Mouse (Mus musculus) heart, adult 2 months (tissue): ENCODE data around the gene Atp6v1f. TPM values are rescaled to one million over a fixed set of nuclear protein-coding genes. Genes with fewer than 3 reads are reported as not detected.
A peak's percentile ranks its signal among the peaks of the same experiment; 100 is the strongest.

ENCODE experiments used
- DNase-seq, 2 experiments: peaks; one replicate each; pipeline ENCODE4 v3.0.0; 2021
- H3K27ac ChIP-seq: fragments of 200-600 bp; 2 replicates; pipeline ENCODE4 v1.8.1; 2022
- H3K27me3 ChIP-seq: fragments of 200-500 bp; 2 replicates; pipeline ENCODE4 v1.6.1; 2012; ENCODE audit warnings: mild to moderate bottlenecking, low read length, inconsistent platforms, mixed read lengths; ENCODE audit not compliant: control insufficient read depth, insufficient read depth
- H3K36me3 ChIP-seq: fragments of 200-500 bp; 2 replicates; pipeline ENCODE4 v1.6.1; 2012; ENCODE audit warnings: low read length, inconsistent platforms; ENCODE audit not compliant: control insufficient read depth, insufficient read depth
- H3K4me1 ChIP-seq: fragments of 200-500 bp; 2 replicates; pipeline ENCODE4 v1.6.1; 2011; ENCODE audit warnings: low read length; ENCODE audit not compliant: control insufficient read depth, insufficient read depth
- H3K4me3 ChIP-seq: fragments of 200-600 bp; 2 replicates; pipeline ENCODE4 v1.8.1; 2022
- H3K79me2 ChIP-seq: fragments of 200-500 bp; replicated peaks from 2 replicates; pipeline ENCODE4 v1.6.1; 2012; ENCODE audit warnings: mild to moderate bottlenecking, inconsistent platforms, low read length, moderate library complexity, mixed read lengths; ENCODE audit not compliant: control insufficient read depth, insufficient read depth
- H3K9ac ChIP-seq: fragments of 200-500 bp; 2 replicates; pipeline ENCODE4 v1.6.1; 2012; ENCODE audit warnings: low read depth, mild to moderate bottlenecking, control low read depth, inconsistent platforms, low read length, mixed read lengths
- CTCF ChIP-seq: fragments of 200-600 bp; IDR thresholded peaks from 2 replicates; pipeline ENCODE4 v1.8.1; 2022; ENCODE audit warnings: antibody characterized with exemption, mild to moderate bottlenecking, moderate library complexity
- EP300 ChIP-seq: fragments of 200-500 bp; IDR thresholded peaks from 2 replicates; pipeline ENCODE4 v1.6.1; 2011; ENCODE audit warnings: low read depth, low read length, control low read depth; ENCODE audit not compliant: insufficient read depth
- POLR2A ChIP-seq: fragments of 200-500 bp; IDR thresholded peaks from 2 replicates; pipeline ENCODE4 v1.6.1; 2011; ENCODE audit warnings: mild to moderate bottlenecking, low read depth, low read length, control low read depth; ENCODE audit not compliant: insufficient read depth
- WGBS: fragments of 180-500 bp; shearing (Covaris S2); methylation state at CpG from one replicate; pipeline ENCODE4 v1.1.7; 2018; 5-methylcytosine and 5-hydroxymethylcytosine counted together
- intact Hi-C: fragments of 180-260 bp; cut with DNase I; formaldehyde crosslinking; loops from one replicate; pipeline ENCODE4 v1.15.1; 2025
- polyA plus RNA-seq: library from polyadenylated mRNA; depleted of rRNA; stranded (reverse); fragments of >200 nt; gene quantifications from 2 replicates; pipeline ENCODE4 v1.2.3, GENCODE M21; 2012
- total RNA-seq, 2 experiments: library from RNA; stranded (reverse); gene quantifications; 2 replicates each; pipeline ENCODE4 v1.2.3; 2021

Atp6v1f gene
- total and polyA plus RNA-seq, 3 experiments = 109 to 186 (median 125) TPM

- no peak for DNase-seq
- no peak for TF ChIP-seq CTCF
- no peak for TF ChIP-seq POLR2A
- no peak for TF ChIP-seq EP300
- Histone ChIP-seq H3K9ac (no peak overlapping the region), H3K27ac (no peak overlapping the region), H3K4me3 (no peak overlapping the region), H3K79me2 (no peaks in the 10 kb centered on the region), H3K36me3 (no peaks in the 10 kb centered on the region), H3K27me3 (peaks cover 1% of the 10 kb centered on the region; the same call in 1 of the 2 replicates), H3K4me1 (no peaks in the 10 kb centered on the region)
- intact Hi-C loops = no loop called here
- 94% methylated on average over 6 of the region's 6 CpGs for WGBS
Measured at GRCm38 (mm10) chr6:29500810-29501209, 33.3 kb downstream of the Atp6v1f start.

GRCm38 (mm10) chr6:29501599-29501998, 34.1 kb downstream of the Atp6v1f start:
- no peak overlapping the region for H3K4me3 ChIP-seq
- TF ChIP-seq POLR2A (no peak), CTCF (peak; percentile 52)
- 92% methylated on average over 1 of the region's 1 CpGs for WGBS

GRCm38 (mm10) chr6:29505493-29505892, 38.0 kb downstream of the Atp6v1f start:
- no peak for TF ChIP-seq POLR2A
- TF ChIP-seq EP300 = no peak
- TF ChIP-seq CTCF = no peak
- Histone ChIP-seq H3K79me2 (no peaks in the 10 kb centered on the region), H3K4me3 (no peak overlapping the region), H3K27ac (no peak overlapping the region), H3K36me3 (no peaks in the 10 kb centered on the region), H3K9ac (no peak overlapping the region), H3K4me1 (no peaks in the 10 kb centered on the region; the same call in 1 of the 2 replicates), H3K27me3 (peaks cover 6% of the 10 kb centered on the region; the same call in 1 of the 2 replicates)
- no peak for DNase-seq
- intact Hi-C loops = no loop called here
- WGBS = 90% methylated on average over 5 of the region's 5 CpGs

More at GRCm38 (mm10) chr6:29501599-29501998, 34.1 kb downstream of the Atp6v1f start:
- intact Hi-C loops = no loop called here
- Histone ChIP-seq H3K4me1 (no peaks in the 10 kb centered on the region), H3K9ac (no peak overlapping the region), H3K27ac (no peak overlapping the region), H3K27me3 (no peaks in the 10 kb centered on the region), H3K36me3 (no peaks in the 10 kb centered on the region), H3K79me2 (no peaks in the 10 kb centered on the region)
- no peak for DNase-seq

- Histone ChIP-seq H3K9ac (no peak overlapping the region), H3K27me3 (peaks cover 6% of the 10 kb centered on the region; the same call in 1 of the 2 replicates), H3K27ac (no peak overlapping the region), H3K4me3 (no peak overlapping the region), H3K36me3 (no peaks in the 10 kb centered on the region), H3K4me1 (no peaks in the 10 kb centered on the region; the same call in 1 of the 2 replicates), H3K79me2 (no peaks in the 10 kb centered on the region)
- WGBS = 36% methylated on average over 8 of the region's 8 CpGs
- TF ChIP-seq EP300 = no peak
- no peak for TF ChIP-seq POLR2A
- TF ChIP-seq CTCF = no peak
- DNase-seq = no peak
- intact Hi-C loops = no loop called here
Measured at GRCm38 (mm10) chr6:29506834-29507233, 39.3 kb downstream of the Atp6v1f start.

GRCm38 (mm10) chr6:29507447-29508309, 40.2 kb downstream of the Atp6v1f start, which contains the start of gene Kcp:
Kcp (minus strand) TSS chr6:29507952.
- Histone ChIP-seq H3K9ac (peak within 1 kb of the TSS; percentile 59), H3K27me3 (peaks cover 6% of the 10 kb centered on the region; the same call in 1 of the 2 replicates), H3K4me1 (no peaks in the 10 kb centered on the region; the same call in 1 of the 2 replicates), H3K27ac (no peak within 1 kb of the TSS), H3K79me2 (no peaks in the 10 kb centered on the region), H3K36me3 (no peaks in the 10 kb centered on the region), H3K4me3 (peak within 1 kb of the TSS; percentile 50)
- 2% methylated on average over 47 of the region's 47 CpGs for WGBS
- TF ChIP-seq EP300 = no peak
- intact Hi-C loops = no loop called here
- DNase-seq = peak; percentile 15 to 51

GRCm38 (mm10) chr6:29509086-29509485, 41.6 kb downstream of the Atp6v1f start:
- H3K4me1 ChIP-seq = peaks cover 1% of the 10 kb centered on the region; the same call in 1 of the 2 replicates
- H3K9ac ChIP-seq = no peak overlapping the region
- H3K27me3 ChIP-seq = peaks cover 6% of the 10 kb centered on the region; the same call in 1 of the 2 replicates
- no peaks in the 10 kb centered on the region for H3K79me2 ChIP-seq
- no peaks in the 10 kb centered on the region for H3K36me3 ChIP-seq
- 41% methylated on average over 2 of the region's 2 CpGs for WGBS
- H3K27ac ChIP-seq = no peak overlapping the region
- TF ChIP-seq EP300 (no peak), POLR2A (no peak), CTCF (no peak)
- no peak overlapping the region for H3K4me3 ChIP-seq
- intact Hi-C loops = no loop called here
- DNase-seq = peak; percentile 56
